Comparison of ENCODE assay signal across 8 mouse cellular contexts in genomic region chr10:31312865-31313848, GRCm38 (mm10). TPM values are rescaled to one million over a fixed set of nuclear protein-coding genes. Genes with fewer than 3 reads are reported as not detected.
DNase-seq lines count a peak whose midpoint lies in the region; ATAC-seq and TF ChIP-seq lines count a peak whose summit lies in the region.

Gene Hddc2, plus strand, starts transcription at chr10:31313383.

- 0 out of 2 replicates have a peak, but pooled peaks cover 4% of the 10 kb centered on the region for H3K36me3 ChIP-seq in hindbrain, embryonic 15.5 days

- no peaks in the 10 kb centered on the region for H3K27me3 ChIP-seq in hindbrain, embryonic 15.5 days

- peaks cover 14% of the 10 kb centered on the region for H3K4me1 ChIP-seq in hindbrain, embryonic 15.5 days (replicated peaks)

- DNase-seq in T-cell, adult 2 months (ENCODE audit: low spot score) = peak; percentile 69
- DNase-seq in cerebellum, postnatal 25 days = peak; percentile 72 to 80
- DNase-seq in frontal cortex, postnatal 36 days (ENCODE audit: low spot score in 2 of 2) = peak; percentile 59 to 62
- DNase-seq in left cerebral cortex, adult 2 months (ENCODE audit: extremely low spot score in 1 of 2, low spot score in 2 of 2) = peak; percentile 59 to 66
- peak; percentile 68 to 70 for DNase-seq in right cerebral cortex, adult 2 months (ENCODE audit: low spot score in 2 of 2)
- DNase-seq in urinary bladder, postnatal 14 days (ENCODE audit: low spot score) = peak; percentile 79

- peak within 1 kb of the TSS; percentile 62 for H3K9ac ChIP-seq in hindbrain, embryonic 15.5 days

- no peak for TF ChIP-seq CTCF in left cerebral cortex, adult 2 months (IDR thresholded peaks at IDR 0.05)

- H3K27ac ChIP-seq in hindbrain, embryonic 15.5 days (replicated peaks) = peak within 1 kb of the TSS; percentile 90
- H3K27ac ChIP-seq in left cerebral cortex, adult 2 months = peak within 1 kb of the TSS; percentile 82

- intact Hi-C loops in left cerebral cortex, adult 2 months (cut with DNase I) = loop anchor here (2.0 to 5.0 kb wide), 2 partner anchors 132 to 696 kb away; partner anchors contain the start of gene Tpd52l1

- 4% methylated on average over 38 of the region's 44 CpGs for WGBS in hindbrain, embryonic 15.5 days

- H3K4me2 ChIP-seq in hindbrain, embryonic 15.5 days = peak within 1 kb of the TSS; percentile 70

- no peaks in the 10 kb centered on the region for H3K9me3 ChIP-seq in hindbrain, embryonic 15.5 days

- ATAC-seq in hindbrain, embryonic 15.5 days (ENCODE audit: low FRiP score, low read depth) = peak; percentile 98
- ATAC-seq in megakaryocyte, adult 5-6 weeks (ENCODE audit: poor library complexity, severe bottlenecking) = peak; percentile 86

- H3K4me3 ChIP-seq in hindbrain, embryonic 15.5 days = peak within 1 kb of the TSS; percentile 72
- peak within 1 kb of the TSS; percentile 71 for H3K4me3 ChIP-seq in left cerebral cortex, adult 2 months

RNA-seq across cellular contexts. Expression of gene Hddc2, which starts in this region (rescaled TPM):
- 57.5 and 61.9 TPM in 2 replicates for polyA plus RNA-seq in hindbrain, embryonic 15.5 days (2015; fragmentation: Nextera tagmentation; extraction: Ambion mirVana)
- total RNA-seq in left cerebral cortex, adult 2 months (2021) = 10 to 100 TPM; 16.1 to 17.1 TPM
- total RNA-seq in megakaryocyte, adult 5-6 weeks (2015) = 15.6 and 19.3 TPM in 2 replicates
- total RNA-seq in megakaryocyte, adult 5-6 weeks (2017) = 21.1 and 31.3 TPM in 2 replicates

Comparison
In these comparisons a context has a peak if more than half of its experiments do, and no peak if none do; other contexts are left out.
1. Peak in every context shown above with its lines: DNase-seq, ATAC-seq, H3K4me3 ChIP-seq and H3K27ac ChIP-seq.